Mouse (Mus musculus) CH12F3 (cell line): ENCODE measurements around the gene Btg2.

ENCODE experiments used
- in situ Hi-C: fragments of 300-500 bp; cut with MboI; formaldehyde crosslinking; loops from 2 replicates; pipeline ENCODE4 v1.14.3; 2020; ENCODE audit warnings: low sequenced_read_pairs

Btg2 gene

GRCm38 (mm10) chr1:134078802-134079476 lies at the start of gene Btg2:
TSS of gene Btg2 (minus strand) at chr1:134079120.
- in situ Hi-C loops = no loop called here

GRCm38 (mm10) chr1:134122195-134122594 lies 43.3 kb upstream of the Btg2 start:
- in situ Hi-C loops = no loop called here

- in situ Hi-C loops = no loop called here
Observed at GRCm38 (mm10) chr1:134120179-134120578, 41.3 kb upstream of the Btg2 start.

- in situ Hi-C loops = no loop called here
Observed at GRCm38 (mm10) chr1:134117110-134117509, 38.2 kb upstream of the Btg2 start.

GRCm38 (mm10) chr1:134115424-134115823 lies 36.5 kb upstream of the Btg2 start:
- in situ Hi-C loops = no loop called here

GRCm38 (mm10) chr1:134114730-134115129 lies 35.8 kb upstream of the Btg2 start:
- in situ Hi-C loops = no loop called here

GRCm38 (mm10) chr1:134114018-134114417 lies 35.1 kb upstream of the Btg2 start:
- in situ Hi-C loops = no loop called here

- in situ Hi-C loops = no loop called here
Observed at GRCm38 (mm10) chr1:134113560-134113959, 34.6 kb upstream of the Btg2 start.

- in situ Hi-C loops = no loop called here
Observed at GRCm38 (mm10) chr1:134110979-134111378, 32.1 kb upstream of the Btg2 start, which contains the start of gene Chit1. TSS of gene Chit1 (plus strand) at chr1:134111242.

GRCm38 (mm10) chr1:134110449-134110848 lies 31.5 kb upstream of the Btg2 start:
- in situ Hi-C loops = no loop called here

GRCm38 (mm10) chr1:134110015-134110414 lies 31.1 kb upstream of the Btg2 start:
- in situ Hi-C loops = no loop called here

- in situ Hi-C loops = no loop called here
Observed at GRCm38 (mm10) chr1:134107777-134108176, 28.9 kb upstream of the Btg2 start.

GRCm38 (mm10) chr1:134106719-134107118 lies 27.8 kb upstream of the Btg2 start:
- in situ Hi-C loops = no loop called here

GRCm38 (mm10) chr1:134105764-134106430 lies 27.0 kb upstream of the Btg2 start:
- in situ Hi-C loops = no loop called here

GRCm38 (mm10) chr1:134105043-134105763 lies 26.3 kb upstream of the Btg2 start:
- in situ Hi-C loops = no loop called here

GRCm38 (mm10) chr1:134103861-134104260 lies 24.9 kb upstream of the Btg2 start:
- in situ Hi-C loops = loop anchor here (5.0 kb wide), 1 partner anchor 47 kb away; no protein-coding TSS in a partner anchor

- in situ Hi-C loops = loop anchor here (5.0 kb wide), 1 partner anchor 44 kb away; no protein-coding TSS in a partner anchor
Observed at GRCm38 (mm10) chr1:134101593-134101992, 22.7 kb upstream of the Btg2 start.

- in situ Hi-C loops = loop anchor here (5.0 kb wide), 1 partner anchor 44 kb away; no protein-coding TSS in a partner anchor
Observed at GRCm38 (mm10) chr1:134100928-134101327, 22.0 kb upstream of the Btg2 start.

GRCm38 (mm10) chr1:134100401-134100800 lies 21.5 kb upstream of the Btg2 start:
- in situ Hi-C loops = loop anchor here (5.0 kb wide), 1 partner anchor 43 kb away; no protein-coding TSS in a partner anchor

GRCm38 (mm10) chr1:134099516-134100235 lies 20.8 kb upstream of the Btg2 start:
- in situ Hi-C loops = loop anchor here (5.0 kb wide), 1 partner anchor 42 kb away; no protein-coding TSS in a partner anchor
